Mouse (Mus musculus): ENCODE results near the gene Smad9. TPM values are rescaled to one million over a fixed set of nuclear protein-coding genes. Genes with fewer than 3 reads are reported as not detected.

The Smad9 gene
- total and polyA plus RNA-seq, 3 experiments, result 14.4 to 23.2 (median 15.7) TPM

DNA sequence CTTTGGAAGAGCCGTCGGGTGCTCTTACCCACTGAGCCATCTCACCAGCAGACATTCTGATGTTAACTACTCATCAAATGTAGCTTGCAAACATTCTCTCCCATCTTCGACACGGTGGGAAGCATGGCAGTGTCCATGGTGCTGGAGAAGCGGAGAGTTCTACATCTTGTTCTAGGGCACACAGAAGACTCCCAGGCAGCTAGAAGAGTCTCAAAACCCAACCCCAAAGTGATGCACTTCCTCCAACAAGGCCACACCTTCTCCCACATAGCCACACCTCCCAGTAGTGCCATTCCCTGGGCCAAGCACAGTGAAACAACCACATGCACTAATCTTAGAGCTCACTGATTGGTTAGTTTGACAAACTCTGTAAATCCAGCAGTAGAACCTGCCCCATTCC is 53.7 kb downstream of the Smad9 start:
- no peak for DNase-seq

DNA sequence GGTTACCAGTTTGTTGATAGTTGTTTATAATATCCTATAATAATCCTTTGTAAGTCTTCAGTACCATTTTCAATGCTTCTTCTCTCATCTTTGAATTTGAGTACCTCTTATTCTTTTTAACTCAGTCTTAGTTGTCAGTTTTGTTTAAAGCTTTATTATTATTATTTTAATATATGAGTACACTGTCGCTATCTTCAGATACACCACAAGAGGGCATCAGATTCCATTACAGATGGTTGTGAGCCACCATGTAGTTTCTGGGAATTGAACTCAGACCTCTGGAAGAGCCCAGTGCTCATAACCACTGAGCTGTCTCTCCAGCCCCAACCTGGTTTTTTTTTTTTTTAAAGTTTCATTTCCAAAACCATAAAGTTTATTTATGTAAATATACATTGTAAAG is 56.2 kb downstream of the Smad9 start:
- no peak for DNase-seq

DNA sequence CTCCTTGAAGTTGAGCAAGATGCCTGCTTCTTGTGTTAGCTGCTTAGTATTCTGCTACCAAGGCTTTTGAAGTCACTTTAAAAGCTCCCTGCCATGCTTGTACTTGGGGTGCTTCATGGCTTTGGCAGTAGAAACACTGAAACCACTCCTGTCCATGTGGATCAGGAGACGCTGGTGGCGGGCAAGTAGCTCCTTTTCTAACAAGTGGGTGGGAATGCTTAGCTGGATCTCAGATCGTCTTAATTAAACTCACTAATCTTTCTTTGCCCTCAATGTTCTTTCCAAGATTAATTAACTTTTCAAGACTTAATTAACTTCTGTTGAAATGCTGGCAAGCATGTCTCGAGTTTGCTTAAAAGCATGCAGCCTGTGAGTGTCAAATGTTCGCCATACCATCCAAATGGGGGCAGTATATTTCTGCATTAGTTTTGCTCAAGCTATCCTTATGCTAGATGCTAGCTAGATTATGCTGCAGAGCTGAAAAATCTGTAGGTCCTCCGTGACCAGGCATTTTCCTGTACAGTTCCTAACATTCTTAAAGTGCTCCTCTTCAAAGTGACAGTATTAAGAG is 58.1 kb downstream of the Smad9 start:
- DNase-seq, result no peak

DNA sequence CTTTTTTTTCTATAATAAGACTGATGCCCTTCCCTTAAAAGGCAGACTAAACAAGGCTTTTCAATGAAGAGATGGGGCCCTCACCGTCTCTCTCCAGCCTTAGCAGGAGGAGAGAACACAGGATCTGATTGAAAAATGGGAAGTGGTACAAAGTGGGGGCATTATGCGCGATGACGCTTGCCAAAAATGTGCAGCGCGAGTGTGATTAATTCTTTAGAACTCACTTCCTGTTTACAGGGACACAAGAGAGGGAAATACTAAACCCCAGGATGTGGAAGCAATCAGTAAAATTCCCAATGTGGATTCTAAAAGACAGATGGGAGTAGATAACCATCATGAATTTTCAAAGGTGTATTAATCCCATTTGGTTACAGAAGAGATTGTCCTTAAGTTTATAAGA is 59.2 kb downstream of the Smad9 start:
- DNase-seq, result no peak

DNA sequence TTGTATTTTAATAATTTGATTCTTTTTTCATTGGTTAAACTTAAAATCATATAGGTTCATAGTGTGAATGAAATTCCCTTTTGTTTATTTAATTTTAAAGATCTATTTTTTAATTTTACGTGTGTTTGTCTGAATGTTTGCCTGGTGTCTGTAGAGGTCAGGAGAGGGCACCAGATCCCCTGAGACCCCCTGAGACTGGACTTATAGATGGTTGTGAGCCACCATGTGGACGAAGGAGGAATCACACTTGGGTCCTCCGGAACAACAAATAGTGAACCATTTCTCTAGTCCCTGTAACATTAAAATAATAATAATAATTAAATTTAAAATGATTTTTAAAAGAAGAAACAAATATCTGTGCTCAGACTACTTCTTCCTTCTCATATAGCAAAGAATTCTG is 59.9 kb downstream of the Smad9 start:
- DNase-seq, result no peak

DNA sequence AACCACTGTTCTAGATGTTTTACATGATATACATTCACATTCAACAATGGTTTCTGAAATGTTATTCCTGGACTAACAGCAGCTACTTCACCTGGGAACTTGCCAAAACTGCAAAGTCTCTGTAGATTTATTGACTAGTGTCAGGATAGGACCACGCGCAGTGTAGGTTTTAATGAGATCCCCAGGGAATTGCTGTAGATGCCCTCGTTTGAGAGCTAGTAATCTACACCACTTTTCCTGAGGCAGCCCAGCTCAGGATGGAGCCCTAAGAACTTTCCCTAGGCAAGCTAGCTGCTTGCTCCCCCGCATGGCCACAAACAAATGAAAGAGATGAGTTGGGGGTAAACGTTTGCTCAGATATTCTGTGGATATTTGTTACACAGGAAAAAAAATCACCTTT is 67.1 kb downstream of the Smad9 start:
- DNase-seq, result no peak

DNA sequence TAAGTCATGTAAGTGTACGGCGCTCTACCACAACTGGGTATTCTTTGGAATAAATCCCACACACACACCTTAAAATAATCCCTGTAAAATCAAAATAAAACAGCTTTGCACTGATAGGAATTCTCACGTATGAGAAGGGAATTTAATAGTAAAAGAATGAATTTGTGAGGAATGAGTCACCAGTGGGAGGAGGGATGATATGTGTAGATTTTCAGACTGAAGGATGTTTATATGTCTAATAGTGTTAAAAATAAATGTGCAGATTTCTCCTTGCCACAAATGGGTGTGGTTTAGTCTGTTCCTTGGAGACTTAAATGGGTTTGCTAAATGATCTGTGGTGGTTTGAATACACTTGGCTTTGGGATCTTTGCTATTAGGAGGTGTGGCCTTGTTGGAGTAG is 77.1 kb downstream of the Smad9 start:
- DNase-seq, result no peak

DNA sequence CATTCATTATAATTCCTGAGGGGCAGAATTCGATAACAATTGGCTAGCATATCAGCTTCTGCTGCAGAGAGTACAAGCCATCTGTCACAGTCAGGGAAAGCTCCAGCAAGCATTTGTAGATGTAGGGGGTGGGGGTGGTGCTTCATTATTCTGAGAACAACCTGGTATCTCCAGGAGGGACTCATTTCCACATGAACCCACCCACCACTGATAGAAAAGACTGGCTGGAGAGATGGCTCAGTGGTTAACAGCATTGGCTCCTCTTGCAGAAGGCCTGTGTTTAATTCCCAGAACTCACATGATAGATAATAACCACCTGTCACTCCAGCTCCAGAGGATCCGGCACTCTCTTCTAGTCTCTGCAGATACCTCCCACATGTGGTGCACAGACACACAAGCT is 80.0 kb downstream of the Smad9 start:
- no peak for DNase-seq

Other genes starting within 250 kb of the Smad9 start
- gene Supt20, start 62.8 kb upstream of the Smad9 start, total RNA-seq (2021), result 10 to 100 TPM; 34.1 to 37.9 TPM
- gene Supt20, start 62.8 kb upstream of the Smad9 start, polyA plus RNA-seq (2012; rRNA removed), result 24.1 and 26.8 TPM in 2 replicates
- gene Gm21958, start 41.2 kb upstream of the Smad9 start, total RNA-seq (2021), result not detected
- gene Gm21958, start 41.2 kb upstream of the Smad9 start, polyA plus RNA-seq (2012; rRNA removed), result not detected in 2 replicates
- gene Exosc8, start 20.2 kb upstream of the Smad9 start, total RNA-seq (2021), result 10 to 100 TPM; 32.4 to 33.4 TPM
- 8.5 and 13.4 TPM in 2 replicates for gene Exosc8, start 20.2 kb upstream of the Smad9 start, polyA plus RNA-seq (2012; rRNA removed)
- 10 to 100 TPM; 41.8 to 45.0 TPM for gene Alg5, start 20.0 kb upstream of the Smad9 start, total RNA-seq (2021)
- gene Alg5, start 20.0 kb upstream of the Smad9 start, polyA plus RNA-seq (2012; rRNA removed), result 8.0 and 8.9 TPM in 2 replicates
- 10 to 100 TPM; 29.8 to 30.0 TPM for gene Rfxap, start 52.2 kb downstream of the Smad9 start, total RNA-seq (2021)
- 16.4 and 16.7 TPM in 2 replicates for gene Rfxap, start 52.2 kb downstream of the Smad9 start, polyA plus RNA-seq (2012; rRNA removed)
- not detected for gene Sertm1, start 160.3 kb downstream of the Smad9 start, total RNA-seq (2021)
- not detected in 2 replicates for gene Sertm1, start 160.3 kb downstream of the Smad9 start, polyA plus RNA-seq (2012; rRNA removed)

Data from adrenal gland, adult 2 months (tissue).